24 mouse cellular contexts compared by ENCODE assay signal in genomic region chr14:25852121-25852561, GRCm38 (mm10). TPM values are rescaled to one million over a fixed set of nuclear protein-coding genes. Genes with fewer than 3 reads are reported as not detected.
DNase-seq lines count a peak whose midpoint lies in the region; TF ChIP-seq lines count a peak whose summit lies in the region.
"Had no signal": no experiment of that assay in that cellular context is flagged by ENCODE, and none has a peak within 500 bp of the region (broad histone marks: within the 10 kb centered on the region; RNA-seq: fewer than 3 reads in every experiment).

No protein-coding gene starts in this region.

- TF ChIP-seq CTCF in layer of hippocampus, adult 2 months (conservative IDR thresholded peaks at IDR 0.05), result no peak

- peak; percentile 50 to 52 for DNase-seq in frontal cortex, postnatal 36 days (ENCODE audit: low spot score in 2 of 2)
- DNase-seq in frontal cortex, postnatal 14 days (ENCODE audit: low spot score in 2 of 2), result no peak
- DNase-seq in layer of hippocampus, adult 2 months (ENCODE audit: low spot score in 2 of 2), result peak; percentile 49 to 70
- no peak for DNase-seq in layer of hippocampus, postnatal 25 days (ENCODE audit: extremely low spot score in 1 of 2, low spot score in 1 of 2)
- DNase-seq in right cerebral cortex, adult 18-20 months, result peak; percentile 74
- DNase-seq in right cerebral cortex, postnatal 10 days (ENCODE audit: low spot score in 2 of 2), result no peak
- peak; percentile 46 to 57 for DNase-seq in layer of hippocampus, postnatal 14 days (ENCODE audit: low spot score in 2 of 2)
- DNase-seq in retina, postnatal 1 day, result no peak
- DNase-seq: adrenal gland, postnatal 25 days; cerebellum, adult 11-12 months; cerebellum, postnatal 25 days; heart, postnatal 14 days; kidney, adult 9 months; liver, embryonic 13.5 days; thymus, adult 2 months had no signal

- peak overlapping the region; percentile 91 for H3K27ac ChIP-seq in layer of hippocampus, adult 2 months
- H3K27ac ChIP-seq: embryonic facial prominence, embryonic 15.5 days; forebrain, embryonic 10.5 days; hindbrain, embryonic 13.5 days; limb, embryonic 12.5 days; liver, embryonic 13.5 days; lung, embryonic 15.5 days; macrophage; midbrain, embryonic 13.5 days; neural tube, embryonic 12.5 days had no signal

- no peak overlapping the region for H3K4me3 ChIP-seq in layer of hippocampus, adult 2 months
- H3K4me3 ChIP-seq: embryonic facial prominence, embryonic 15.5 days; forebrain, embryonic 10.5 days; hindbrain, embryonic 13.5 days; limb, embryonic 12.5 days; liver, embryonic 13.5 days; lung, embryonic 15.5 days; midbrain, embryonic 13.5 days; neural tube, embryonic 12.5 days had no signal

RNA-seq across cellular contexts. Expression of gene Anxa11, which starts 10.2 kb away (rescaled TPM):
- total RNA-seq in layer of hippocampus, adult 2 months (2021), result 10 to 100 TPM; 87.9 to 88.8 TPM
- total RNA-seq in layer of hippocampus, postnatal 25 days (2021), result 10 to 100 TPM; 64.8 to 69.7 TPM
- 10 to 100 TPM; 35.6 to 44.5 TPM for total RNA-seq in layer of hippocampus, postnatal 14 days (2021)

RNA-seq across cellular contexts. Expression of gene Plac9a, which starts 50.8 kb away (rescaled TPM):
- total RNA-seq in layer of hippocampus, adult 2 months (2021), result not detected
- total RNA-seq in layer of hippocampus, postnatal 25 days (2021), result 1 to 10 TPM in 1 of 2 experiments, not detected in 1; 1.2 TPM
- total RNA-seq in layer of hippocampus, postnatal 14 days (2021), result 1 to 10 TPM in 1 of 2 experiments, not detected in 1; 3.0 TPM
- total RNA-seq: MEL had no signal

Comparison
In these comparisons a context has a peak if more than half of its experiments do, and no peak if none do; other contexts are left out.
1. DNase-seq: peak in frontal cortex, postnatal 36 days (2 of 2), layer of hippocampus, adult 2 months (2 of 2), right cerebral cortex, adult 18-20 months (single experiment) and layer of hippocampus, postnatal 14 days (2 of 2); none in frontal cortex, postnatal 14 days (0 of 2), layer of hippocampus, postnatal 25 days (0 of 2), right cerebral cortex, postnatal 10 days (0 of 2) and retina, postnatal 1 day (single experiment).